Mouse (Mus musculus) megakaryocyte, embryonic 14.5 days (primary cell): ENCODE data around the gene Cdc6. TPM values are rescaled to one million over a fixed set of nuclear protein-coding genes. Genes with fewer than 3 reads are reported as not detected.

Experiments used
- H3K27me3 ChIP-seq: replicated peaks from 2 replicates; pipeline ENCODE3; 2012; ENCODE audit warnings: inconsistent platforms
- H3K36me3 ChIP-seq: replicated peaks from 2 replicates; pipeline ENCODE3; 2012; ENCODE audit warnings: low read length, inconsistent platforms, mixed read lengths
- H3K4me1 ChIP-seq: 2 replicates; pipeline ENCODE4 v1.6.1; 2012; ENCODE audit warnings: inconsistent platforms
- H3K4me3 ChIP-seq: replicated peaks from 2 replicates; pipeline ENCODE3; 2012; ENCODE audit warnings: moderate library complexity, mild to moderate bottlenecking, inconsistent platforms
- H3K9me3 ChIP-seq: 2 replicates; pipeline ENCODE4 v1.6.1; 2012; ENCODE audit warnings: inconsistent platforms
- FLI1 ChIP-seq: IDR thresholded peaks from 2 replicates; pipeline ENCODE4 v1.6.1; 2012; ENCODE audit warnings: low read length, inconsistent platforms, mixed read lengths
- GATA1 ChIP-seq: IDR thresholded peaks from 3 replicates; pipeline ENCODE4 v1.6.1; 2012; ENCODE audit warnings: mixed read lengths, low read length, inconsistent platforms, borderline replicate concordance
- polyA plus RNA-seq: library from polyadenylated mRNA; stranded (reverse); fragments of >175 nt; gene quantifications from 2 replicates; pipeline ENCODE4 v1.2.3, GENCODE M21; 2012; ENCODE audit warnings: low replicate concordance; ENCODE audit not compliant: insufficient read depth

Gene Cdc6
- polyA plus RNA-seq, 1 experiment = 0.44 TPM

DNA sequence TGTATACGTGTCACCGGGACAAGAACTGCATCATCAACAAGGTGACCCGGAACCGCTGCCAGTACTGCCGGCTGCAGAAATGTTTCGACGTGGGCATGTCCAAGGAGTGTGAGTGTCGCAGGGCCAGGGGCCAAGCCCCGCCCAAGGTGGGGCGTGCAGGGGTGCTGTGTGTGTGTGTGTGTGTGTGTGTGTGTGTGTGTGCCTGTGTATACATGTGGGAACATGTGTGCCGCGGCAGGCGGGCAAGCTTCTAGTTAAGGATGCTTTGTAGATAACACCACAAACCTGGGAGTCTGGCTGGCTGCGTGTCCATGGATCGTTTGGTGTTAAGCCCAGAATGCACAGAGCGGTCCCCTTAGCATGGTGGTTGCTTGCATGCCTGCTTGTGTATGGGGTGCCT is 60.5 kb downstream of the Cdc6 start:
- peaks cover 90% of the 10 kb centered on the region for H3K27me3 ChIP-seq
- H3K9me3 ChIP-seq = no peaks in the 10 kb centered on the region
- H3K36me3 ChIP-seq = peaks cover 10% of the 10 kb centered on the region
- no peak for TF ChIP-seq FLI1
- TF ChIP-seq GATA1 = no peak
- no peak overlapping the region for H3K4me3 ChIP-seq
- peaks cover 37% of the 10 kb centered on the region for H3K4me1 ChIP-seq

DNA sequence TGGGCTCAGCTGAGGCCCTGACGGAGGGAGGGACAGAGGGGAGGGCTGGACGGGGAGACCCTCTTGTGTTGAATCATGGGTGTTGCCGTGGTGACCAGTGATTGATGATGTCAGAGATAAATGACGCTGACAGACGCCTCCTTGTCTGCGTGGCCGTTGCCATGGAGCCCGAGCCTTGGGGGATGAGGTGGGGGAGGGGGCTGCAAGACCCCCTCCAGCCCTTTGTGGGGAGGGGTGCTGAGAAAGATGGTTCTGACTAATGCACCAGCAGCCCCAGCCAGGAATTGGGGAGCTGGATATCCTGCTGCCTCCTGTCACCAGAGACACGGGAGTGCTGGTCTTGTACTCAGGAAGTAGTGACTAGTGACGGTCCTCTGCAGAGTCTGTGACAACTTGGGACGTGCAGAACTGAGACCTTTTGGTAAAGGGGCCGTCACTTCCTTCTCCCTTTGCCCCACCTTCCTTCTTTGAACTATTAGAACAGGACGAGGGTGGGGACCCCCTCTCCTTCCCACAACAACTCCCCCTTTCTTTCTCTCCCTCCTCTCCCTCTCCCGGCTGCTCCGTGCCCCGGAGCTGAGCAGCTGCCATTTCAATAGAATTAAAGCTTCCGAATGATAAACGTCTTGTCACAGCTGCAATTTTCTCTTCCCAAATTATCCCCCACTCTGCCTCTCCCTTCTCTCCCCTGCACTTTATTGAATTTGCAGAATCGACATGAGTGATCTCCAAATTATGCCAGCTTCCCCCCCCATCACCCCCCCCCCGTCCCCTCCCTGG is 61.3 kb downstream of the Cdc6 start:
- no peak overlapping the region for H3K4me3 ChIP-seq
- peaks cover 89% of the 10 kb centered on the region for H3K27me3 ChIP-seq
- no peaks in the 10 kb centered on the region for H3K9me3 ChIP-seq
- H3K36me3 ChIP-seq = peaks cover 16% of the 10 kb centered on the region
- TF ChIP-seq FLI1 (no peak), GATA1 (no peak)
- H3K4me1 ChIP-seq = peaks cover 29% of the 10 kb centered on the region

DNA sequence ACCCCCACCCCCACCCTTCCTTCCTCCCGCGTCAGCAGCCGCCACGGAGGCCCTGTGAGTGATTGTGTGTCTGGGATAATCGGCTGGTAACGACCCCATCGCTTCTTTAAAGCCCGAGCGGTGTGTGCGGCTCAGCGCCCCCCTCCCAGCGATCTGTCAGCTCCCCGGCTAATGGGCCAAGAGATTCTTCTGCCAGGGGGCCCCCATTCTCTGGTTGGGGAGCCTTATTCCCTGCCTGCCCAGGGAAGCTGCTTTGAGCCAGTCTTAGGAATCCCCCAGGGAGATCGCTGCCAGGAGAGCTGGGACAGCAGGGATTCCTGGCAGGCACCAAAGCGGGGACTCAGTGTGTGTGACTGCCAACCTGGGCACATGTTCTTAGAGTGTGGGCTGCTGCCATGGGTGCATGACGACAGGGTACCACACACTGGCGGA is 61.9 kb downstream of the Cdc6 start:
- Histone ChIP-seq H3K36me3 (peaks cover 16% of the 10 kb centered on the region), H3K9me3 (no peaks in the 10 kb centered on the region), H3K4me3 (no peak overlapping the region), H3K4me1 (peaks cover 24% of the 10 kb centered on the region), H3K27me3 (peaks cover 86% of the 10 kb centered on the region)
- TF ChIP-seq GATA1 = no peak

DNA sequence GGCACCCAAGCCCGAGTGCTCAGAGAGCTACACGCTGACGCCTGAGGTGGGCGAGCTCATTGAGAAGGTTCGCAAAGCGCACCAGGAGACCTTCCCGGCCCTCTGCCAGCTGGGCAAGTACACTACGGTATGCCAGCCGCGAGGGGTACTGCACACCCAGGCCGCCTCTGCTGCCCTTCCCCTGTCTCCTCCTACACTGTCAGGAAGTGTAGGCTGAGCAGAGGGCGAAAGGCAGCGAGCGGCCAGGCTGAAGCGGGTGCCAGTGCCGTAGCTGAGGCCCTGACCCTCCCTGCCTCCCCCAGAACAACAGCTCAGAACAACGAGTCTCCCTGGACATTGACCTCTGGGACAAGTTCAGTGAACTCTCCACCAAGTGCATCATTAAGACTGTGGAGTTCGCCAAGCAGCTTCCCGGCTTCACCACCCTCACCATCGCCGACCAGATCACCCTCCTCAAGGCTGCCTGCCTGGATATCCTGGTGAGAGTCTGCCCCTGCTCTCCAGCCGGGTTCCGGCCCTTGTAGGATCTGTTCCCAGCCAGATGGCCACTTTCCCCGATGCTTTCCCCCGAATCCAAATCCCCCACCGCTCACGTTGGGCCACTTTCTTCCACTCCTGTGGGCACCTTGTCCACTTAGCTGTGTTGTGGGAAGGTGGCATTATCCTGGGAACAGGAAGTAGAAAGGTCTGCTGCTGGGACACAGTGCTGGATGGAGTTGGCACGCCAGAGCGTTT is 62.8 kb downstream of the Cdc6 start:
- Histone ChIP-seq H3K4me1 (peaks cover 28% of the 10 kb centered on the region), H3K27me3 (peaks cover 83% of the 10 kb centered on the region), H3K9me3 (peaks cover 3% of the 10 kb centered on the region), H3K36me3 (peaks cover 16% of the 10 kb centered on the region), H3K4me3 (no peak overlapping the region)
- TF ChIP-seq FLI1 (no peak), GATA1 (no peak)

DNA sequence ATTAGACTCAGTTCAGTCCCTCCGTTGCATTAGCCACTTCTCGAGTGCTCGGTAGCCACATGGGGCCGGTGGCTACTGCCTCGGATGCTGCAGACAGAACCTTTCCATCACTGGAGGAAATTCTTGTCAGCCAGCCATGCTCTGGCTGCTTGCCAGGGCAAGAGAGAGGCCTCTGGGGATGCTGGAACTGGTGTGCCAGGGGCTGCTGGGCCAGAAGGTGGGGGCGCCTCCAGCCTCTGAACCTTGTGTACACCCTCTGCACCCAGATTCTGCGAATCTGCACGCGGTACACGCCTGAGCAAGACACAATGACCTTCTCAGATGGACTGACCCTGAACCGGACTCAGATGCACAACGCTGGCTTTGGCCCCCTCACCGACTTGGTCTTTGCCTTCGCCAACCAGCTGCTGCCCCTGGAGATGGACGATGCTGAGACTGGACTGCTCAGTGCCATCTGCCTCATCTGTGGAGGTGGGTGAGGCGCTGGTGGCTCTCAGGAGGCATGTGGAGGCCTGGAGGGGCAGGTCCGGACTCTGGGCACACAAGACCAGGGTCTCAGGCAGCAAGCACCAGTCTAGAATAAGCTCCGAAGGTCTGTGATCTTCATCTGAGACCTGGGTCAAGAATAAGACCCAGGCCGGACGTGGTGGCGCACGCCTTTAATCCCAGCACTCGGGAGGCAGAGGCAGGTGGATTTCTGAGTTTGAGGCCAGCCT is 63.9 kb downstream of the Cdc6 start:
- TF ChIP-seq FLI1 (no peak), GATA1 (no peak)
- Histone ChIP-seq H3K9me3 (peaks cover 8% of the 10 kb centered on the region), H3K36me3 (peaks cover 16% of the 10 kb centered on the region), H3K4me3 (no peak overlapping the region), H3K27me3 (peaks cover 78% of the 10 kb centered on the region), H3K4me1 (peaks cover 23% of the 10 kb centered on the region)

DNA sequence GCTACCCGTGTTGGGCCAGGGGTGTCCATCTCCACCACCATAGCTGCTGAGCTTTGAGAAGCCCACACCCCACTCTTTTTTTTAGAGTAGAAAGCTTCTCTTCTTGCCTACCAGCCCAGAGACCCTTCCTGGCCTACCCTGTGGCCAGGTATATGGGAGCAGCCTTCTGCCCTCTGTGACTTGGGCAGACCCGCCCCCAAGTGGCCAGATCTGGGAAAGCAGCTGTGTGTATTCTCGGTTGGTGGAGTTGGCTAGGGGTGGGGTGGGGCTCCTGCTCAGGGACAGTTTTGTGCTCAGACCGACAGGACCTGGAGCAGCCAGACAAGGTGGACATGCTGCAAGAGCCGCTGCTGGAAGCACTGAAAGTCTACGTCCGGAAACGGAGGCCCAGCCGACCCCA is 64.6 kb downstream of the Cdc6 start:
- Histone ChIP-seq H3K9me3 (peaks cover 9% of the 10 kb centered on the region), H3K27me3 (peaks cover 75% of the 10 kb centered on the region), H3K4me3 (no peak overlapping the region), H3K36me3 (peaks cover 16% of the 10 kb centered on the region), H3K4me1 (peaks cover 16% of the 10 kb centered on the region)
- no peak for TF ChIP-seq FLI1
- TF ChIP-seq GATA1 = no peak

DNA sequence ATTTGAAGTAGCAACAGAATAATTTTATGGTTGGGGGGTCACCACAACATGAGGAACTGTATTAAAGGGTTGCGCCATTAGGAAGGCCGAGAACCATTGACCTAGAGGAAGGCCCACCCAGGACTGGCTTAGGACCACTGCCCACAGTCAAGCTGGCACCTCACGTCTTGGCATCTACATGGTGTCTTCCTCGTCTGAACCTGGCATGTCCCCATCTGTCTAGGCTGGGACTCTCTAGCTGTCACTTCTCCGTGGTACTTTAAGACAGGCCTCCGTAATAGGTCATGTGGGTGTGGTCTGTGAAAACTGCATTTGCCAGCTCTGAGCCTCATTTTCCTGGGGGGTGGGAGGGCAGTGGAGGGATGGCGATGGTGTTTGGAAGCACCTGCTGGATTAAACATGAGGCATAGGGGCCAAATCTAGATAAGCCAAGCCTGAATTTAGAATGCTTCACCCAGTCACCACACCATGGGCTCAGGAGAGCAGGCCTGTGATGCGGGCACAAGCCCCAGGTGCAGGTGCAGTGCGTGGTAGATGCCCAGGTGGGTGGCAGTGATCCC is 65.3 kb downstream of the Cdc6 start:
- peaks cover 16% of the 10 kb centered on the region for H3K36me3 ChIP-seq

More for the DNA sequence above, 65.3 kb downstream of the Cdc6 start:
- Histone ChIP-seq H3K4me3 (no peak overlapping the region), H3K27me3 (peaks cover 76% of the 10 kb centered on the region), H3K4me1 (peaks cover 18% of the 10 kb centered on the region), H3K9me3 (peaks cover 9% of the 10 kb centered on the region)
- TF ChIP-seq FLI1 (no peak), GATA1 (no peak)

Other genes starting within 250 kb of the Cdc6 start
- 2.2 and 3.4 TPM in 2 replicates for gene Gsdma, start 243.4 kb upstream of the Cdc6 start, polyA plus RNA-seq
- gene Psmd3, start 225.2 kb upstream of the Cdc6 start, polyA plus RNA-seq = 128 and 167 TPM in 2 replicates
- not detected in 2 replicates for gene Csf3, start 206.5 kb upstream of the Cdc6 start, polyA plus RNA-seq
- 40.2 and 55.7 TPM in 2 replicates for gene Med24, start 178.4 kb upstream of the Cdc6 start, polyA plus RNA-seq
- 37.6 and 38.9 TPM in 2 replicates for gene Thra, start 167.2 kb upstream of the Cdc6 start, polyA plus RNA-seq
- gene Nr1d1, start 132.5 kb upstream of the Cdc6 start, polyA plus RNA-seq = 5.6 and 22.1 TPM in 2 replicates
- gene Msl1, start 112.3 kb upstream of the Cdc6 start, polyA plus RNA-seq = 30.0 and 46.8 TPM in 2 replicates
- gene Casc3, start 102.9 kb upstream of the Cdc6 start, polyA plus RNA-seq = 10.6 and 13.2 TPM in 2 replicates
- gene Rapgefl1, start 71.0 kb upstream of the Cdc6 start, polyA plus RNA-seq = 0.29 TPM in 1 of 2 replicates, not detected in the other
- gene Wipf2, start 44.2 kb upstream of the Cdc6 start, polyA plus RNA-seq = 7.3 and 10.6 TPM in 2 replicates
- gene Rara, start 20.0 kb downstream of the Cdc6 start, polyA plus RNA-seq = 11.8 and 25.3 TPM in 2 replicates
- not detected in 2 replicates for gene Gjd3, start 75.2 kb downstream of the Cdc6 start, polyA plus RNA-seq
- gene Top2a, start 116.4 kb downstream of the Cdc6 start, polyA plus RNA-seq = 6.9 and 12.1 TPM in 2 replicates
- 28.0 and 111 TPM in 2 replicates for gene Igfbp4, start 133.4 kb downstream of the Cdc6 start, polyA plus RNA-seq
- 0.93 TPM in 1 of 2 replicates, not detected in the other for gene Tns4, start 181.5 kb downstream of the Cdc6 start, polyA plus RNA-seq
- not detected in 2 replicates for gene Ccr7, start 247.3 kb downstream of the Cdc6 start, polyA plus RNA-seq